ENCODE assay signal across 8 mouse cellular contexts in genomic region chr17:25879261-25879660, GRCm38 (mm10). TPM values are rescaled to one million over a fixed set of nuclear protein-coding genes. Genes with fewer than 3 reads are reported as not detected.
DNase-seq lines count a peak whose midpoint lies in the region; ATAC-seq and TF ChIP-seq lines count a peak whose summit lies in the region.

No protein-coding gene starts in this region.

- TF ChIP-seq CTCF in intestine, postnatal 0 days (IDR thresholded peaks at IDR 0.05; ENCODE audit: low read depth), result peak; percentile 74
- peak; percentile 38 for TF ChIP-seq CTCF in C2C12 (IDR thresholded peaks at IDR 0.05; ENCODE audit: control insufficient read depth, insufficient read depth, insufficient read length)

- peaks cover 32% of the 10 kb centered on the region for H3K36me3 ChIP-seq in intestine, postnatal 0 days (ENCODE audit: control insufficient read depth, insufficient read depth)
- H3K36me3 ChIP-seq in intestine, embryonic 16.5 days (ENCODE audit: control insufficient read depth, insufficient read depth, low read length), result peaks cover 14% of the 10 kb centered on the region; the same call in 1 of the 2 replicates
- peaks cover 17% of the 10 kb centered on the region for H3K36me3 ChIP-seq in C2C12 (ENCODE audit: control insufficient read depth, insufficient read depth)

- no peak overlapping the region for H3K27ac ChIP-seq in intestine, postnatal 0 days (ENCODE audit: low read depth, low read length)
- no peak overlapping the region for H3K27ac ChIP-seq in intestine, embryonic 16.5 days (ENCODE audit: low read length)

- WGBS in intestine, postnatal 0 days, result 58% methylated on average over 4 of the region's 4 CpGs
- 55% methylated on average over 4 of the region's 4 CpGs for WGBS in intestine, embryonic 16.5 days

- ATAC-seq in intestine, postnatal 0 days, result 0 out of 2 replicates have a peak, but pooled peaks have one; percentile 1
- ATAC-seq in intestine, embryonic 16.5 days, result no peak

- no peaks in the 10 kb centered on the region for H3K9me3 ChIP-seq in intestine, postnatal 0 days (ENCODE audit: control insufficient read depth)
- no peaks in the 10 kb centered on the region for H3K9me3 ChIP-seq in intestine, embryonic 16.5 days (ENCODE audit: control insufficient read depth, low read length)

- H3K27me3 ChIP-seq in intestine, postnatal 0 days (replicated peaks; ENCODE audit: control insufficient read depth, insufficient read depth, low read length), result no peaks in the 10 kb centered on the region
- no peaks in the 10 kb centered on the region for H3K27me3 ChIP-seq in intestine, embryonic 16.5 days (replicated peaks; ENCODE audit: control insufficient read depth, insufficient read depth, low read length)
- H3K27me3 ChIP-seq in C2C12 (ENCODE audit: control insufficient read depth, insufficient read depth, insufficient read length), result no peaks in the 10 kb centered on the region

- no peak overlapping the region for H3K4me3 ChIP-seq in intestine, postnatal 0 days (ENCODE audit: low read depth, low read length)
- no peak overlapping the region for H3K4me3 ChIP-seq in intestine, embryonic 16.5 days (ENCODE audit: low read length)
- no peak overlapping the region for H3K4me3 ChIP-seq in C2C12 (ENCODE audit: insufficient read depth, poor library complexity, severe bottlenecking)

- no peak overlapping the region for H3K4me2 ChIP-seq in intestine, postnatal 0 days (replicated peaks; ENCODE audit: low read depth)
- H3K4me2 ChIP-seq in intestine, embryonic 16.5 days (ENCODE audit: low read depth, low read length), result no peak overlapping the region

- peaks cover 8% of the 10 kb centered on the region for H3K79me2 ChIP-seq in C2C12 (ENCODE audit: control insufficient read depth, insufficient read depth)

- H3K9ac ChIP-seq in intestine, postnatal 0 days (ENCODE audit: low read depth, low read length), result no peak overlapping the region
- no peak overlapping the region for H3K9ac ChIP-seq in intestine, embryonic 16.5 days (ENCODE audit: low read depth, low read length)

- no peaks in the 10 kb centered on the region for H3K79me3 ChIP-seq in C2C12 (ENCODE audit: low read depth)

- DNase-seq in NIH3T3 (ENCODE audit: low read depth) (peak; percentile 61), MN1 (ENCODE audit: low spot score) (no peak)
- DNase-seq in kidney, postnatal 14 days, result peak; percentile 76
- DNase-seq in spleen, postnatal 36 days (ENCODE audit: low spot score in 2 of 2), result no peak
- DNase-seq in urinary bladder, adult 18-20 months (ENCODE audit: low spot score in 2 of 2), result no peak

- peaks cover 6% of the 10 kb centered on the region; the same call in 1 of the 2 replicates for H3K4me1 ChIP-seq in intestine, postnatal 0 days (replicated peaks; ENCODE audit: control insufficient read depth, insufficient read depth, low read length)
- H3K4me1 ChIP-seq in intestine, embryonic 16.5 days (ENCODE audit: control insufficient read depth, insufficient read depth, low read length), result peaks cover 15% of the 10 kb centered on the region

- no peak overlapping the region for H3ac ChIP-seq in C2C12 (ENCODE audit: control insufficient read depth, insufficient read length, low read depth)

TF ChIP-seq in C2C12, 6 proteins besides CTCF, POLR2A, EP300 and RAD21:
- TF ChIP-seq MYOD1 (IDR thresholded peaks at IDR 0.05; ENCODE audit: control insufficient read depth, insufficient read length, low read depth) (no peak), USF1 (IDR thresholded peaks at IDR 0.05; ENCODE audit: low read depth) (no peak), FOSL1 (IDR thresholded peaks at IDR 0.05; ENCODE audit: insufficient read depth, low read length, poor library complexity, severe bottlenecking) (no peak), MAX (IDR thresholded peaks at IDR 0.05) (no peak), MYOG (IDR thresholded peaks at IDR 0.05; ENCODE audit: control insufficient read depth, extremely low read depth, insufficient read length) (no peak), CEBPB (IDR thresholded peaks at IDR 0.05; ENCODE audit: low read depth) (no peak)

RNA-seq across cellular contexts. Expression of gene Wfikkn1, which starts 1.4 kb away (rescaled TPM):
- 0.14 and 0.27 TPM in 2 replicates for polyA plus RNA-seq in intestine, postnatal 0 days (2015; fragmentation: Nextera tagmentation; extraction: Ambion mirVana)
- 0.16 and 0.55 TPM in 2 replicates for polyA plus RNA-seq in intestine, embryonic 16.5 days (2015; fragmentation: Nextera tagmentation; extraction: Ambion mirVana)
- polyA plus RNA-seq in C2C12 (2012; fragmentation: generic; extraction: Trizol), result 0.34 TPM

RNA-seq across cellular contexts. Expression of gene Mettl26, which starts 4.4 kb away (rescaled TPM):
- polyA plus RNA-seq in intestine, postnatal 0 days (2015; fragmentation: Nextera tagmentation; extraction: Ambion mirVana), result 46.6 and 51.7 TPM in 2 replicates
- 61.0 and 66.9 TPM in 2 replicates for polyA plus RNA-seq in intestine, embryonic 16.5 days (2015; fragmentation: Nextera tagmentation; extraction: Ambion mirVana)
- 25.0 TPM for polyA plus RNA-seq in C2C12 (2012; fragmentation: generic; extraction: Trizol)

RNA-seq across cellular contexts. Expression of gene Mcrip2, which starts 10.7 kb away (rescaled TPM):
- 51.0 and 55.9 TPM in 2 replicates for polyA plus RNA-seq in intestine, postnatal 0 days (2015; fragmentation: Nextera tagmentation; extraction: Ambion mirVana)
- polyA plus RNA-seq in intestine, embryonic 16.5 days (2015; fragmentation: Nextera tagmentation; extraction: Ambion mirVana), result 79.5 and 89.3 TPM in 2 replicates
- 36.3 TPM for polyA plus RNA-seq in C2C12 (2012; fragmentation: generic; extraction: Trizol)

RNA-seq across cellular contexts. Expression of gene Wdr90, which starts 18.0 kb away (rescaled TPM):
- 2.5 and 2.9 TPM in 2 replicates for polyA plus RNA-seq in intestine, postnatal 0 days (2015; fragmentation: Nextera tagmentation; extraction: Ambion mirVana)
- 11.3 and 11.9 TPM in 2 replicates for polyA plus RNA-seq in intestine, embryonic 16.5 days (2015; fragmentation: Nextera tagmentation; extraction: Ambion mirVana)
- 16.7 TPM for polyA plus RNA-seq in C2C12 (2012; fragmentation: generic; extraction: Trizol)

RNA-seq across cellular contexts. Expression of gene Rhot2, which starts 34.6 kb away (rescaled TPM):
- 18.1 and 20.4 TPM in 2 replicates for polyA plus RNA-seq in intestine, postnatal 0 days (2015; fragmentation: Nextera tagmentation; extraction: Ambion mirVana)
- polyA plus RNA-seq in intestine, embryonic 16.5 days (2015; fragmentation: Nextera tagmentation; extraction: Ambion mirVana), result 21.5 and 23.2 TPM in 2 replicates
- polyA plus RNA-seq in C2C12 (2012; fragmentation: generic; extraction: Trizol), result 33.9 TPM

Comparison
In these comparisons a context has a peak if more than half of its experiments do, and no peak if none do; other contexts are left out.
1. DNase-seq: peak in NIH3T3 (single experiment) and kidney, postnatal 14 days (single experiment); none in MN1 (single experiment), spleen, postnatal 36 days (0 of 2) and urinary bladder, adult 18-20 months (0 of 2).